Mouse (Mus musculus) stomach, postnatal 0 days (tissue): ENCODE results near the gene Arid3c.

Experiments
- CTCF ChIP-seq: IDR thresholded peaks from 2 replicates; pipeline ENCODE4 v1.5.1; 2016; ENCODE audit warnings: antibody characterized with exemption, low read depth, mild to moderate bottlenecking, moderate library complexity
- EP300 ChIP-seq: optimal IDR thresholded peaks from 2 replicates; pipeline ENCODE3; 2016; ENCODE audit warnings: antibody characterized with exemption

- TF ChIP-seq EP300 (no peak), CTCF (no peak)
Observed at GRCm38 (mm10) chr4:41739260-41739659, 8.3 kb upstream of the Arid3c start.
